Mouse (Mus musculus) stomach, postnatal 0 days (tissue): ENCODE measurements around the gene Dnajc5. TPM values are rescaled to one million over a fixed set of nuclear protein-coding genes. Genes with fewer than 3 reads are reported as not detected.

Experiments
- ATAC-seq: fragments of 200-750 bp; cut with Nextera tagmentation; 2 replicates; pipeline ENCODE4 v1.8.0; 2017; ENCODE audit not compliant: low FRiP score, low TSS enrichment
- DNase-seq: peaks from one replicate; pipeline ENCODE4 v3.0.0-alpha.2; 2016; ENCODE audit warnings: low spot score
- H3K27ac ChIP-seq: fragments of 300-500 bp; sonication (generic); replicated peaks from 2 replicates; pipeline ENCODE4 v1.5.1; 2014; ENCODE audit warnings: mild to moderate bottlenecking, control low read depth
- H3K27me3 ChIP-seq: fragments of 300-500 bp; sonication (generic); 2 replicates; pipeline ENCODE4 v1.6.1; 2014; ENCODE audit warnings: low read length; ENCODE audit not compliant: control insufficient read depth, insufficient read depth
- H3K36me3 ChIP-seq: fragments of 300-500 bp; sonication (generic); 2 replicates; pipeline ENCODE4 v1.6.1; 2014; ENCODE audit warnings: low read length, mixed read lengths; ENCODE audit not compliant: control insufficient read depth, insufficient read depth
- H3K4me1 ChIP-seq: fragments of 300-500 bp; sonication (generic); replicated peaks from 2 replicates; pipeline ENCODE4 v1.6.1; 2014; ENCODE audit warnings: antibody characterized with exemption; ENCODE audit not compliant: control insufficient read depth, insufficient read depth
- H3K4me2 ChIP-seq: fragments of 300-500 bp; sonication (generic); replicated peaks from 2 replicates; pipeline ENCODE4 v1.6.1; 2014; ENCODE audit warnings: low read depth, mild to moderate bottlenecking, control low read depth, moderate library complexity
- H3K4me3 ChIP-seq: fragments of 300-500 bp; sonication (generic); 2 replicates; pipeline ENCODE4 v1.5.1; 2014; ENCODE audit warnings: low read depth, low read length, control low read depth
- H3K9ac ChIP-seq: fragments of 300-500 bp; sonication (generic); 2 replicates; pipeline ENCODE4 v1.6.1; 2014; ENCODE audit warnings: mild to moderate bottlenecking, low read length, control low read depth, mixed read lengths
- H3K9me3 ChIP-seq: fragments of 300-500 bp; sonication (generic); 2 replicates; pipeline ENCODE4 v1.6.1; 2016; ENCODE audit warnings: low read length; ENCODE audit not compliant: control insufficient read depth
- CTCF ChIP-seq: IDR thresholded peaks from 2 replicates; pipeline ENCODE4 v1.5.1; 2016; ENCODE audit warnings: antibody characterized with exemption, low read depth, mild to moderate bottlenecking, moderate library complexity
- EP300 ChIP-seq: optimal IDR thresholded peaks from 2 replicates; pipeline ENCODE3; 2016; ENCODE audit warnings: antibody characterized with exemption
- WGBS: fragments of 180-500 bp; shearing (Covaris S2); extraction: QIAGEN DNeasy Blood & Tissue Kit; methylation state at CpG from one replicate; pipeline ENCODE4 v1.1.7; 2014; 5-methylcytosine and 5-hydroxymethylcytosine counted together
- polyA plus RNA-seq: library from polyadenylated mRNA; unstranded; fragments of >200 nt; fragmentation: Nextera tagmentation; extraction: Ambion mirVana; gene quantifications from 2 replicates; pipeline ENCODE4 v1.2.1, GENCODE M21; 2015

Dnajc5 gene
- polyA plus RNA-seq, 1 experiment from 2014 or later = 52.7 TPM

- Histone ChIP-seq H3K36me3 (peaks cover 9% of the 10 kb centered on the region; the same call in 1 of the 2 replicates), H3K9me3 (no peaks in the 10 kb centered on the region), H3K4me2 (peak overlapping the region; percentile 86), H3K27me3 (no peaks in the 10 kb centered on the region), H3K4me1 (peaks cover 13% of the 10 kb centered on the region), H3K27ac (peak overlapping the region; percentile 98), H3K4me3 (peak overlapping the region; percentile 82), H3K9ac (peak overlapping the region; percentile 88)
- under 1% methylated on average over 11 of the region's 11 CpGs for WGBS
- peak; percentile 39 for TF ChIP-seq EP300
- peak; percentile 95 for TF ChIP-seq CTCF
- DNase-seq = peak; percentile 88
- peak; percentile 87 for ATAC-seq
These were observed 60.7 kb downstream of the Dnajc5 start for GRCm38 (mm10) chr2:181581016-181581401.

DNA sequence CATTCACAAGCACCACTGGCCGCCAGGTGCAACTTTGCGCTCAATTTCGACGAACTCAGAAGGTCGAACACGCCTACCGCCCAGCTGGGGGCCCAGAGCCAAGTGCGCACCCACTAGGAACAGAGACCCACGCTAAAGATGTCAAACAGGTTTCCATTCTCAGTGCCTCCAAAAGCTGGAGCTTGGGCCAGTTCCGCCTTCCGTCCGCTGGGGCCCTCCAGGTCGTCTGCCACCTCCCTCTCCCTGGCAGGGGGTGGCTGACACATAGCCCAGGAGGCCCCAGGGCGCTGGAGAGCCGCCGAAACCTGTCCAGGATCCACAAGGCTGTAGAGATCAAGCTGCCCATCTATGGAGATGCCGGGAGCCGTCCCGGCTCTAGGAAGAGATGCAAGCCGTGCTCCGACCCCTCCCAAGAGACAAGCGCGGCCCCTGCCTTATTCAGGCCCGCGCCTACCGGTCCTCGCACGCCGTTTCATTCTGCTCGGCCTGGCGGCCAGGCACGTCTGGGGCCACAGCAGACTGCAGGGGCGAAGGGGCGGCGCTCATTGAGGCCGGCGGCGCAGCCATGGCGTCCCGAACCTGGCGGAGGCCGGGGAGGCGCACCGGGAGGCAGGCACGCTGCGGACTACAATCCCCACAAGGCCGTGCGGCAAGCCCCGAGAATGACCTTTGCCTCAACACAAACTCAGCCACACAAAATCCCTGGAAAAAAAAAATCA lies 61.3 kb downstream of the Dnajc5 start:
- ATAC-seq (peak; percentile 83), DNase-seq (peak; percentile 90)
- no peaks in the 10 kb centered on the region for H3K27me3 ChIP-seq
- peak overlapping the region; percentile 98 for H3K27ac ChIP-seq
- H3K36me3 ChIP-seq = peaks cover 13% of the 10 kb centered on the region; the same call in 1 of the 2 replicates
- peak overlapping the region; percentile 88 for H3K9ac ChIP-seq
- H3K4me3 ChIP-seq = peak overlapping the region; percentile 82
- H3K4me2 ChIP-seq = peak overlapping the region; percentile 86
- H3K9me3 ChIP-seq = no peaks in the 10 kb centered on the region
- peaks cover 13% of the 10 kb centered on the region for H3K4me1 ChIP-seq
- TF ChIP-seq CTCF (no peak), EP300 (no peak)
- WGBS = under 1% methylated on average over 49 of the region's 49 CpGs

DNA sequence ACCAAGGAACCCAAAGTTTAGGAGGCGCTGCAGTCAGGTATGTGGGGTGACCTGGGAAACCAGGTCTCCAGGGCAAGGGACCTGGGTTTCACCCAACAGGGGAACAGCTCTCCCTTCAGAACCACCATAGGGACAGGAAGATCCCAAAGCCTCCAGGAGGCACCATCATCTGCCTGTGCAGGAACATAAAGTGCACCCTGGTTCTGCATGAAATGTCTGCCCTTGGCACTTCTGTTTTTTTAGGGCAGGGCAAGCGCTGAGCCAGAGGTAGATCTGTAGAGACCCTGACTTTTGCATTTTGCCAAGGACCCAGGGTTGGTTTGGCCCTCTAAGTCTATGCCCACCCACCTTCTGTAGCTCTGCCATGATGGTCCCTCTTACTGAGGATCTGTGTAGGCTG lies 62.1 kb downstream of the Dnajc5 start:
- WGBS = 76% methylated on average over 2 of the region's 2 CpGs
- 0 out of 2 replicates have a peak overlapping the region, but pooled peaks have one; percentile 82 for H3K4me3 ChIP-seq
- no peaks in the 10 kb centered on the region for H3K27me3 ChIP-seq
- peaks cover 13% of the 10 kb centered on the region for H3K4me1 ChIP-seq
- H3K36me3 ChIP-seq = peaks cover 18% of the 10 kb centered on the region; the same call in 1 of the 2 replicates
- TF ChIP-seq EP300 (no peak), CTCF (no peak; the same call in 1 of the 2 replicates)
- H3K9ac ChIP-seq = no peak overlapping the region
- DNase-seq (no peak), ATAC-seq (no peak)
- no peak overlapping the region; the same call in 1 of the 2 replicates for H3K4me2 ChIP-seq
- H3K9me3 ChIP-seq = no peaks in the 10 kb centered on the region
- 0 out of 2 replicates have a peak overlapping the region, but pooled peaks have one; percentile 98 for H3K27ac ChIP-seq

GRCm38 (mm10) chr2:181582939-181583338 lies 62.7 kb downstream of the Dnajc5 start:
- no peak overlapping the region for H3K4me2 ChIP-seq
- peaks cover 18% of the 10 kb centered on the region; the same call in 1 of the 2 replicates for H3K36me3 ChIP-seq
- no peaks in the 10 kb centered on the region for H3K9me3 ChIP-seq
- TF ChIP-seq EP300 = no peak
- TF ChIP-seq CTCF = no peak
- no peak overlapping the region for H3K4me3 ChIP-seq
- H3K9ac ChIP-seq = no peak overlapping the region
- no peak for ATAC-seq
- no peaks in the 10 kb centered on the region for H3K27me3 ChIP-seq
- 82% methylated on average over 1 of the region's 1 CpGs for WGBS
- no peak overlapping the region for H3K27ac ChIP-seq
- H3K4me1 ChIP-seq = peaks cover 13% of the 10 kb centered on the region
- DNase-seq = no peak

- 87% methylated on average over 3 of the region's 3 CpGs for WGBS
- Histone ChIP-seq H3K4me3 (no peak overlapping the region), H3K9ac (no peak overlapping the region), H3K27me3 (no peaks in the 10 kb centered on the region), H3K4me2 (no peak overlapping the region), H3K4me1 (peaks cover 13% of the 10 kb centered on the region), H3K36me3 (peaks cover 20% of the 10 kb centered on the region; the same call in 1 of the 2 replicates), H3K9me3 (no peaks in the 10 kb centered on the region), H3K27ac (no peak overlapping the region)
- TF ChIP-seq CTCF = no peak
- DNase-seq = no peak
- ATAC-seq = no peak
These were observed 63.4 kb downstream of the Dnajc5 start for GRCm38 (mm10) chr2:181583460-181584257.
